Comparison of ENCODE assay signal across 9 mouse cellular contexts in the genomic region with DNA sequence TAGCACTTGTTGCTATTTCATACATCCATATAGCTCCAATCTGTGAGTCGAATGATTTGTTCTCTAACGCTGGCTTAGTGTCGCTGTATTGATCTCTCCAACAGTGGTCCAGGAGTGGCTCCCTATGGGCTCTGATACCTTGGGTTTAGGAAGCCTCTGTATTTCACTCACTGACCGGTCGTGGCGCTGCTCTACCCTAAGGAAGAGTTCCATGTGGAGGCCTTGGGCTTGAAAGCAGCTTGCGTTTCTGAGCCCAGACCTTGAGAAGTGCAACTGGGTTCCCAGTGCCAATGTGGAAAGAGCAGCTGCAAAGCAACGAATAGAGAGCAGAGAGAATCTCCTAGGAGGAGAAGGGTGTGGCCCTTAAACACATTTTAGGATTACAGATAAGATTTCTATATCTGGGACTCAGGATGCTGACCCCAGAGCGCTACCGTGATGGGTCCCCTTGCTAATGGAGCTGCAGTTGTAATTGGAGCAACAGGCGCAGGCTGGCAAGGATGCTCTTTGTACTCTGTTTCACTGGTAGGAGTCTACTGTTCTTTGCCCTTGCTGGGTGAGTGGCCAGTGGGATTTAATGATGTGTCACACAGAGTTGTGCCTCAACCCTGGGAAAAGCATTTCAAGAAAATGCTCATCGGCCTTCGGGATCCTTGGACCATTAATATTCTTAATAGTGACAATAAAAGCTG.
DNase-seq lines count a peak whose midpoint lies in the region; ATAC-seq and TF ChIP-seq lines count a peak whose summit lies in the region.
"Had no signal": no experiment of that assay in that cellular context is flagged by ENCODE, and none has a peak within 500 bp of the region (broad histone marks: within the 10 kb centered on the region; RNA-seq: fewer than 3 reads in every experiment).

No protein-coding gene starts in this region.

- no peak for TF ChIP-seq POLR2A in ES-Bruce4 (IDR thresholded peaks at IDR 0.05; ENCODE audit: insufficient read depth, low read length)

- no peak overlapping the region for H3K9ac ChIP-seq in hindbrain, embryonic 13.5 days
- no peak overlapping the region for H3K9ac ChIP-seq in ES-Bruce4 (ENCODE audit: low read depth, poor library complexity, severe bottlenecking)
- H3K9ac ChIP-seq in midbrain, embryonic 13.5 days (replicated peaks): no peak overlapping the region

- peaks cover 19% of the 10 kb centered on the region for H3K4me1 ChIP-seq in hindbrain, embryonic 13.5 days (replicated peaks)
- peaks cover 16% of the 10 kb centered on the region for H3K4me1 ChIP-seq in hindbrain, embryonic 10.5 days (replicated peaks)
- no peaks in the 10 kb centered on the region for H3K4me1 ChIP-seq in ES-Bruce4 (ENCODE audit: control insufficient read depth, insufficient read depth, low read length)
- H3K4me1 ChIP-seq in brown adipose tissue, adult 24 weeks (ENCODE audit: control insufficient read depth, insufficient read depth, insufficient read length, low read length): peaks cover 9% of the 10 kb centered on the region
- H3K4me1 ChIP-seq in midbrain, embryonic 13.5 days (replicated peaks): 0 out of 2 replicates have a peak, but pooled peaks cover 4% of the 10 kb centered on the region

- peak; percentile 17 for TF ChIP-seq CTCF in ES-Bruce4 (IDR thresholded peaks at IDR 0.05; ENCODE audit: low read depth, low read length)

- H3K4me2 ChIP-seq in hindbrain, embryonic 13.5 days: no peak overlapping the region
- no peak overlapping the region for H3K4me2 ChIP-seq in midbrain, embryonic 13.5 days (replicated peaks)

- H3K4me3 ChIP-seq in hindbrain, embryonic 13.5 days: no peak overlapping the region
- no peak overlapping the region for H3K4me3 ChIP-seq in hindbrain, embryonic 10.5 days
- H3K4me3 ChIP-seq in ES-Bruce4 (ENCODE audit: low read depth, low read length): no peak overlapping the region
- H3K4me3 ChIP-seq in brown adipose tissue, adult 24 weeks (ENCODE audit: insufficient read depth, low read depth, low read length): no peak overlapping the region
- H3K4me3 ChIP-seq in midbrain, embryonic 13.5 days (replicated peaks): no peak overlapping the region

- no peak for DNase-seq in hindbrain, embryonic 10.5 days (ENCODE audit: low spot score)
- peak; percentile 16 for DNase-seq in kidney, postnatal 10 days
- no peak for DNase-seq in urinary bladder, adult 2 months (ENCODE audit: low spot score)
- DNase-seq in left cerebral cortex, adult 11 months (ENCODE audit: low spot score): no peak

- no peaks in the 10 kb centered on the region for H3K9me3 ChIP-seq in hindbrain, embryonic 13.5 days
- H3K9me3 ChIP-seq in hindbrain, embryonic 10.5 days: no peaks in the 10 kb centered on the region
- H3K9me3 ChIP-seq in ES-Bruce4 (replicated peaks; ENCODE audit: control insufficient read depth, insufficient read depth, low read length, poor library complexity, severe bottlenecking): no peaks in the 10 kb centered on the region
- no peaks in the 10 kb centered on the region for H3K9me3 ChIP-seq in midbrain, embryonic 13.5 days

- H3K27me3 ChIP-seq in hindbrain, embryonic 13.5 days: no peaks in the 10 kb centered on the region
- H3K27me3 ChIP-seq in hindbrain, embryonic 10.5 days (ENCODE audit: insufficient read depth, poor library complexity, severe bottlenecking): no peaks in the 10 kb centered on the region
- H3K27me3 ChIP-seq in ES-Bruce4 (ENCODE audit: control insufficient read depth, insufficient read depth, low read length, poor library complexity, severe bottlenecking): no peaks in the 10 kb centered on the region
- H3K27me3 ChIP-seq in midbrain, embryonic 13.5 days: no peaks in the 10 kb centered on the region

- H3K36me3 ChIP-seq in hindbrain, embryonic 13.5 days: no peaks in the 10 kb centered on the region
- H3K36me3 ChIP-seq in hindbrain, embryonic 10.5 days: no peaks in the 10 kb centered on the region
- H3K36me3 ChIP-seq in ES-Bruce4 (ENCODE audit: control insufficient read depth, insufficient read depth, low read length, poor library complexity, severe bottlenecking): no peaks in the 10 kb centered on the region
- no peaks in the 10 kb centered on the region for H3K36me3 ChIP-seq in midbrain, embryonic 13.5 days
- H3K36me3 ChIP-seq: G1E had no signal

- no peak for TF ChIP-seq EP300 in ES-Bruce4 (IDR thresholded peaks at IDR 0.05; ENCODE audit: insufficient read depth, low read depth, low read length)

- WGBS in hindbrain, embryonic 13.5 days: 77% methylated on average over 13 of the region's 13 CpGs
- WGBS in hindbrain, embryonic 10.5 days: 80% methylated on average over 13 of the region's 13 CpGs
- WGBS in midbrain, embryonic 13.5 days: 83% methylated on average over 13 of the region's 13 CpGs

- ATAC-seq in hindbrain, embryonic 13.5 days (ENCODE audit: low FRiP score): no peak
- ATAC-seq in midbrain, embryonic 13.5 days: no peak

- H3K27ac ChIP-seq in hindbrain, embryonic 13.5 days: peak overlapping the region; percentile 49; the same call in 1 of the 2 replicates
- no peak overlapping the region; the same call in 1 of the 2 replicates for H3K27ac ChIP-seq in hindbrain, embryonic 10.5 days
- no peak overlapping the region for H3K27ac ChIP-seq in ES-Bruce4 (ENCODE audit: insufficient read depth, low read length)
- peak overlapping the region; percentile 83 for H3K27ac ChIP-seq in brown adipose tissue, adult 24 weeks (replicated peaks; ENCODE audit: low read depth, low read length)
- no peak overlapping the region for H3K27ac ChIP-seq in midbrain, embryonic 13.5 days

Comparison
In these comparisons a context has a peak if more than half of its experiments do, and no peak if none do; other contexts are left out.
1. H3K27ac ChIP-seq: peak in hindbrain, embryonic 13.5 days (single experiment) and brown adipose tissue, adult 24 weeks (single experiment); none in hindbrain, embryonic 10.5 days (single experiment), ES-Bruce4 (single experiment) and midbrain, embryonic 13.5 days (single experiment).